Mouse (Mus musculus): ENCODE measurements around the gene Stt3b.
A peak's percentile ranks its signal among the peaks of the same experiment; 100 is the strongest.

Stt3b gene

DNA sequence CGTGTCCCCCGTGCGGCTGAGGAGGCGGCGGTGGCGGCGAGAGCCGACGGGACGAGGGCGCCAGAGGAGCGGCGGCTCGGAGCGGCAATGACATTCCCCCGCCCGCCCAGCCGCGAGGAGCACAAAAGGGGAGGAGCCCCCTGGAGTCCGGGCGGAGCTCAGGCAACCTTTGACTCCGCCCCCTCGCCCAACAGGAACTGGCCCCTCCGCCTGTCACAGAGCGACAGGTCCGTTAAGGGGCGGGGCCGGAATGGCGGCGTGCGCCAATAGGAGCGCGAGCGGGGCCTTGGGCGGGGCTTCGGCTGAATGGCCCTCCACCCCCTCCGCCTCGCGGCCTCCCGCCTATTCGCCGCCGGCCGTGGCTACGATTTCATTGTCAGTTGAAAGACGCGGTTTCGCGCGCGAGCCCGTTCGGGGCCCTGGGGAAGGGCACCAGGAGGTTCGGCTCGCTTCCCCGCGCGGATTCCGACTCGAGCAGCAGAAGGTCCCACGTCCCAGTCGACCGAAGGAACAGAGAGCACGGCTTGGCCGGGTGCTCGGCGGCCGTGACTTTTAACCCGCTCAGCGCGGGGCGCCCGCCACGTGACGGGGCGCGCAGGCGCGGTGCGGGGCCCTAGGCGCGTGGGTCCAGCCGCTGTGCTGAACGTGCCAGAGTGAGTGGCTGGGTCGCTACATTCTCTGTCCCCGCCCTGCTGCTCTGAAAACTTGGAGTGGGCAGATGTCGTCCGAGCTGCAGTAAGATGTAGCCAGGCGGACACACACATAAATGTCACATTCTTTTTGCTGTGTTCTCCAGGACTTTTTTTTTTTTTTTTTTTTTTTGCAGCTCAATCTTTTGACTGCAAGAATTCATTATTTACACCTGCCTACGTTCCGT is at the start of gene Stt3b:
Gene Stt3b, minus strand, starts transcription at position 76 of the 877 bp plus-strand sequence.
- DNase-seq = peak; percentile 100

DNA sequence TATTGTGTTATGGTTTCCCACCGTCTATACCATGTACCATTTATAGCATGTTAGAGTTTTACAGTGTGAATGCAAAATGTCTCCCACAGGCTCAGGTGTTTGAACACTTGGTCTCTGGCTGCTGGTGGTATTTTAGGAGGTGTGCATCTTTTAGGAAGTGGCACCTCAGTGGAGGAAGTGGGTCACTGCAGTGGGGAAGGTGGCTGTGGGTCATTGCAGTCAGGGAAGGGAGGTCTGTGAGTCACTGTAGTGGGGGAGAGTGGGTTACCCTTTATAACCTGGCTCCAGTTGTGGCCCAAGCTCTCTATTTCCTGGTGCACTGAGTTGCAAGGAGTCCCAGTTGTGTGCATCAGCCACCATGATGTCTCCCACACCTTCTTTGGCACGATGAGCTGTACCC is 48.2 kb upstream of the Stt3b start:
- no peak for DNase-seq

DNA sequence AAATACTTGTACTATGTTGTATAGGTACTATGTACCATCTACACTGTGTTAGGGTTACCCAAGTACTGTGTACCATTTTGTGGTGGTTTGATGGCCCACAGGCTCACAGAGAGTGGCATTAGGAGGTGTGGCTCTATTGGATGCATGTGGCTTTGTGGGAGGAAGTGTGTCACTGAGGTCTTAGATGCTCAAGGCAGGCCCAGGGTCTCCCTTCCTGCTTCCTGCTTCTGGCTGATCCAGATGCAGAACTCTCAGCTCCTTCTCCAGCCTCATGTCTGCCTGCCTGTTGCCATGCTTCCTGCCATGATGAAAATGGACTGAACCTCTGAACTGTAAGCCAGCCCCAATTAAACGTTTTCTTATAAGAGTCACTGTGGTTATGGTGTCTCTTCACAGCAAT is 47.8 kb upstream of the Stt3b start:
- no peak for DNase-seq

DNA sequence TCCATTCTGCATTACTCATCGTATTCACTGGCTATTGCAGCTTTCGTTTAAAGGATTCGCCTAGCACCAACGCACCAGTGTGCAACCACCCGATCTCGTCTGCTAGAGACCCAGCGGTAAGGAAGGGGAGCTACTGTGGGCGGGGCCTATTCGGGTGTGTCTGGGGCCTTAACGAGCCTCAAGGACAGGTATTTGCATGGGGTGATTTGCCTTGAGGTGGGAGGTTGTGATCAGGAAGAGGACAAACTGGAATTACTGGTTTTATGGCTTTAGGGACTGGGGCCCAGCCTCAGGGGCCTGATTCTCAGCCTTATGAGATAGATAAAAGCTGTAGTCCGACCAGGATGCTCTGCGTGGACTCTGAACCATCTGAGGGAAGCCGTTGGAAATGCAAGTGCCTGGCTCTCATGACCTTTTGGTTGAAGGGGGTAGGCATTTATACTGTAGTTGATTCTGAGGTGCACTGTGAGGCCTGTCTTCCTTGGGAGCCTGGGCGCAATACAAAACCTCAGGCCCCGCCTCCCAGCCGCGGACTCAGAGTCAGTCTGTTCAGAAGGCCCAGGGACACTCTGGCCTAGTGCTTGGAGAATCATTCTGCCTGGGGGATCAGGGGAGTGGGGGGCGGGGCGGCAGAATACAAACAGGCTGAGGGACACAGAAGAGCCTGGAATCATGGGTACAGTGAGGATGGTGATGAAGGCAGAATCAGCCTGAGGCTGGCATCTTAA is 46.7 kb upstream of the Stt3b start:
- DNase-seq = peak; percentile 66

DNA sequence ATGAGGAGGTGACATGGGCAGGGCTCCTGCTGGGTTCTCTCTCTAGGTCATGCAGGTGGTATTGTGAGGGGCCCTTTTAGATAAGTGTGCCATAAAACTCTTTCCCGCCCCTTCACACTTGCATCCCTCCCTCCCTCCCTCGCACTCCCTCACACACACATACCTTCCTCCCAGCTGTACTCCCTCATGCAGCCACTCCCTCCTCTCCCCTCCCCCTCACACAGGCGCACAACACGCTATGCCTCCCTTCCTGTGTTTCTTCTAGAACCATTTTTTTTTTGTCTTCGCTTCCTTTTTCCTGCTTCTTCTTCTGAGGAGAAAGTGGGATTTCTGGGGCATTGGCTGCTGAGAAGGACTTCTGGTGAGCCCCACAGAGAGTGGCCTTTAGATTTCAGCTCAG is 45.8 kb upstream of the Stt3b start:
- DNase-seq = no peak

DNA sequence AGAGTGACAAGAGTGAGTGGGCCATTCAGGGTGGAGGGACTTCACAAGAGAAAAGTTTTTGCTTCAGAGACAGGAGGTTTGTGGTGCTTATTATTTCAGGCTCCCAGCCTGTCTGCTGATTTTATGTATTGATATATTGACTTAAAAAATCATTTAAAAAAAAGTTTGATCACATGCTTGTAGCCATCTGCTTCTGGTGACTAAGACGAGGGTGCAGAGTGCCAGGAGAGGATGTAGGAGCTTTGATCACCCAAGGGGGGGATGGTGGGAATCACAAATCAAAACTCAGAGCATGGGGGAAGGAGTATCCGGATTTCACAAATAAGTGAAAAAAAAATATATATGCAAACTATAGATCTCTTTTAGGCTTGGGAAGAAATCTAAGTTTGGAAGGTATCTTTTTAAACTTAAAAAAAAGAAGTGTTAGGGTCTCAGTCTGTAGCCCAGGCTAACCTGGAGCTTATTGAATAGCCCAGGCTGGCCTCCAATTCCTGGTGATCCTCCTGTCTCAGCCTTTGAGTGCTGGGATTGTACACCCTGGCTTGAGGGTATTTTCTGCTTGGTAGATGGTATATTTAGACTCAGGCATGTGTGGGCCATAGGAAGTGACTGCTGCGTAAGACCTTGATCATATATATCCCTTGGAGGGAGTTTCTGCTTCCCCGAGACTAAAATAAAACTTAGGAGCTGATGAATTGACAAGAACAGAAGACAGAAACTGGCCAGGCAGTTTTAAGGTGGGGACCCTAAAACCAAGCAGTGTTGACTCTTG is 39.7 kb upstream of the Stt3b start:
- DNase-seq = no peak

DNA sequence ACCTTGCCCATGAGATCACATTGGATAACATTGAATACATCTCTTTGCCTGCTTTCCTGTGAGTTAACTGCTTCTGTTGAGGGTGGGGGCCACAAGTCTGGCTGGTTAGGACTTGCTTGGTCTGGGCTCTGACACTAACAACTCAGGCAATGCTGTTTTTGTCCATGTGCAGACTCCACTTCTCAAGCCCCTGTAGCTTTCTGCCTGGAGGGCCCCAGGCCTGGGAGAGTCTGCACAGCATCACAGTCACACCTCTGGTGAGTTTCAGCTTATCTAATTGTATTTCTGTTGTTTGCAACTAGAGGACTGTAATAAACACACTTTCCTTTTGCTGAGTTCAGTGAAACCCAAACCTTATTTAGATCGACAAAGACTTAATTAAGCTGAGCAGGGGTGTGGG is 38.9 kb upstream of the Stt3b start:
- DNase-seq = no peak

DNA sequence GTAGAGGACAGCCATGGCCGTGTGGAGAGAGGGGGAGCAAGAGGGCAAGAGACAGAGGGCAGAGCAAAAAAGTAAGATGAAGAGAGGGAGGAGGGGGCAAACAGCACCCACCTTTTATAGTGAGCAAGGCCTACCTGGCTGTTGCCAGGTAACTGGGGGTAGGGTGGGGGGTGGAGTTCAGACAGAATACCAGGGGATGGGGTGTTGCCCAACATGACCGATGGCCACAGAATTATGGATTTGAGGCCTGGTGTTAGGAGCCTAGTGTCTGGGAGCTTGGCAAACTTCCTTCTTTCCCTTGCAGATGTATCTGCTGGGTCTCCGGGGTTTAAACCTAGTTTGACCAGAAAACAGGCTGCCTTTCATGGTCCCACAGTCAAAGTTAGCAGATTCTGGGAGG is 34.7 kb upstream of the Stt3b start:
- DNase-seq = no peak

DNA sequence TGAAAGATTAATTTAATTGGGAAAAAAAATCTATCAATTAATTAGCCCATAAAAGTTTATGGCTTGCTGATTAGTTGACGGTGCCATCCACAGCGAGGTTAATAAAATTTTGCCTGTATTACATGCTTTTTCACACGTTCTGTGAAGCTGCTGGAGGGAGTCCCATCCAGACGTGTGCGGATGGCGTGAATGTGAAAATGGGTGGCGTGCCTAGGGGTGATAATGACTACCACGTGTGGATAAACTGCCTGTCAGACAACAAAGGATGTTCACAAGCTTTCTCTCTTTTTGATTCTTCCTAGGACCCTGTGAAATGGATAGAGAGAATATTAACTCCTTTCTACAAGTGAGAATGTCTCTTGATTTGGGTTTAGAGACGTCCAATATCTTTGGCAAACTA is 31.4 kb upstream of the Stt3b start:
- no peak for DNase-seq

DNA sequence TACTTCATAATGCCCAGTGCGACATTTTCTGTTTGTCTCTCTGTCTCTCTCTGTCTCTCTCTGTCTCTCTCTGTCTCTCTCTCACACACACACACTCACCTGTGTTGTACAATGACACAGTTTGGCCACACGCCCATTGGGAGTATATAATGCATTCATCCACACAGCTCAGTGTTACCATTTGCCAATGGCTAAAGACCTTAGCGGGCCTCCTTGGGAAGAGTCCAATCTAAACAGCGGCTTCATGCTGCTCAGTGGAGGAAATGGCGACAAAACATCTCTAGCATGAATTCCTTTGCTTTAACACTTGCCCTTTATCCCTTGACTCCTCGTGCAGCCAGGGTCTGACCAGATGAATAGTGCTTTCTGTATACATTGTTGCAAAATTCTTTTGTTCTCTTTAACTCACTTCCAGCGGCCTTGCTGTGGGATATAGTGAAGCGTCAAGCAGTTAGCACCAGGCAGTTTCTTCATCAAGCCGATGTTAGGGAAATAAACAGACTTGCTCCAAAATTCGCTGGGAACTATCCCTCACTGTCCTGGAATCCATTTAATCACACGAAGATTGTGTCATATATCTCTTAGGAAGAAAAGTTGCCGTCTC is 30.1 kb upstream of the Stt3b start:
- DNase-seq = no peak

DNA sequence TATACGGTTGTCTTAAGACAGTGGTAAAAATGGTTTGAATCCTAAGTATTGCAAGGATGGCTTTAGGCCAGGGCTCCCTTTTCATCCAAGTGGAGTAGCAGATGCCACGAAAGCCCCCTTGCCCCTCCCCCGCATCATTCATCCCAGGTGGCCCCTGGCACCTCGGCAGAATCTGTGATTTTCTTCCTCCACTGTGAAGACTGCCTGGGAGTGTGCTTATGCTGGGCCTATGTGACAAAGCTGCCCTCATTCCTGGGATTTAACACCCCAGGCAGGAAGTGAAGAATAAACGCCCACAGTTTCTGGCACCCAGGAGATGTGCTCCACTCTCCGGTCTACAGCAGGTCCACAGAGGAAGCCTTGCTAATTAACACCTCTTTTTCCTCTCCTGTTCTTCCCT is 28.6 kb upstream of the Stt3b start:
- no peak for DNase-seq

DNA sequence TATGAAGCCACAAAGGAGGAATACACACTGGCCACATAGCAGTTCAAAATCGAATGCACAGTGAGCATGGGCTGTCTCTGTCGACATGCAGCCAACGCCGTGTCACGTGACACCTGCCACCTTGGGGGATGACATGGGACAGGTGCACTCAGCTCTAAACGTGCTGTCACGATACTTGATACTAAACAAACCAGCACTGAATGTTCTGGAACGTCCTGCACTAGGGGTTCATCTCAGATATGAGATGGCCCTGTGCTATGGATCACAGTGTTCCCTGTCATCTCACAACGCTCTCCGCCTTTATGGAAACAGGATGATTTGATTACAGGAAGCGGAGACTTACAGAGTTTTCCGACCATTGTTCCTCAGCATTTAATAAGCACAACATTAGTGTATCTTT is 22.8 kb upstream of the Stt3b start:
- DNase-seq = peak; percentile 73

DNA sequence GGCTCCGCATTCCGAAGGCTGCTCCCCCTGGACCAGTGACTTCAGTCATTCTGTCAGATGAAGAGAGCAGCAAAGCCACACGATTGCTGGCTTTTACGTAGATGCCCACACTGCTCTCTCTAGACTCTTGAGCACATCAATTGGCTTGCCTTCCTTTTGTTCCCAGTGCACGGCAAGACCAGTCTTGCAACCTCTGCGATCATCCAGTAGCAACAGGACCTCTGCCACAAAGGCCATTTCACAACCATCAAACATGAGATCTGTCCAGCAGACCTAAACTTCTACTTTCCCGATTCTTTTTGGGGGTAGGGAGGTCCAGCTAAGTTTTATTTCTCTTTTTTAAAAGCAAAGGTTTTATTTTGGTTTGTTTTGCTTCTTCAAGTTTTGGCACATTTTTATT is 22.1 kb upstream of the Stt3b start:
- DNase-seq = no peak

DNA sequence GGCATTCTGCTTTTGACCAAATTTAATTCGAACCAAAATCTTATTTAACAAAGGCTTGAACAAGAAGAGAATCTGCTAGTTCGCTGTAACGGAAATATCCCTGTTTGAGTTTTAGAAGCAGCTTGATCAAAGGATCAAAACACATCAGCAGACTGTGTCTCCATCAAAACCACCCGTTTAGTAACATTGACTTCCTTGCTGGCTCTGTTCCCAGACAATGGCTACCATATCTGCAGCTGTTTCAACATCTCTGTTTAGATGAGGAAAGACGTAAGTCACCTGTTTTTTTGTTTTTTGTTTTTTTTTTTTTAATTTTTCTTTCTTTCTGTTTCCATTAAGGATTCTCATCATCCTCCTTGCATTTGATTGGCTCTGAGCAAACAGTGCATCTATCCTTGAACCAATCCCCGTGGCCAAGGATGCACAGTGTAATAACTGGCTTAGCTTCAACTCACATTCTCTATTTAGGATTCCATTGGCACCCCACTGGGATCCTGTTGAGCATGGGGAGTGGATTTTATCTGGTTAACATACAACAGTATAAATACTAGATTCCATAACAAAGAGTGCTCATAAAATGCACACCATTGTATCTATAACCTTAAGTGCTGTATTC is 20.7 kb upstream of the Stt3b start:
- peak; percentile 91 for DNase-seq

DNA sequence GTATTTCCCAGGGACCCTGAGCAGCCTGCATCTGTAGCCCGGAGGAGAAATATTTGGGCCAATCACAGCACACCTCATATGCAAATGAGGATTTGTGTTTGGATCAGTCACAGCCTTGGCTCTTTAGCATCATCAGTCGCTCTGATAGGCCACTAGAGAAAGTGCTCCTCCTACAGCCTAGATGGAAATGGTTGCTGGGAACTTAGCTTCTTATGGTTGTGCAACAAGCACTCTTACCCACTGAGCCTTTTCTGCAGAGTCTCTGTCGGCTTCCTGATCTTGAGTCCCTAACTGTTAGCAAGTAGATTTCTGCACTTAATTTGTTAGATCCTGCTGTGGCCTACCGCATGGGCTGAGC is 16.3 kb upstream of the Stt3b start:
- peak; percentile 15 for DNase-seq

DNA sequence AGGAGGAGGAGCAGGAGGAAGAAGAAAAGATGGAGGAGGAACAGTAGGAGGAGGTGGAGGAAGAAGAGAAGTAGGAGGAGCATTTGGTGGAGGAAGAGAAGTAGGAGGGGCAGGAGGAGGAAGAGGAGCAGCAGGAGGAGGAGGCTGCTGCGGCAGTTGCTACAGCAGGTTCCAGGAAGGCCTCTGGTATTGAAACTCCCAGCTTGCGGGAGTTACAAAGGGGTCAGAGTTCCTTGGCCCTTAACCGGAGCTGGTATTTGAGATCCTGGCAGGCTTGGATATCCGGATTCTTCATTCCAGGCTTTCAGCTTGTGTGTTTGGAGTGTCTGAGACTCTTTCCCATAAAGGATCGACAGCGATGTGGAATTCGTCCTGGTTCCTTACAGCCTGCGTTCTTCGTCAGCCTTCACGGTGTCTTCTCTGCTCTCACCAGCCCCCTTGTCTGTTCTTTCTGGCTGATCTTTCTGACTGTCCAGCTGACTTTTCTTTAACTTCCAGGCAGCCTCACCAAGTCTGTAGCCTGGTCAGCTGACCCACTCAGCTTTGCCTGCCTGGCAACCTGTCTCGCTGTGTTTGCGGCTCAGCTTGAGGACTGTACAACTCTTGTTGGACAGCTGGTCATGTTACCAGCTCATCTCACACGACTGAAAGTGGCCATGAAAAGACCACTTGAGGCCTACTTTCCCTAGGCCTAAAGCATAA is 15.8 kb upstream of the Stt3b start:
- DNase-seq = peak; percentile 64

DNA sequence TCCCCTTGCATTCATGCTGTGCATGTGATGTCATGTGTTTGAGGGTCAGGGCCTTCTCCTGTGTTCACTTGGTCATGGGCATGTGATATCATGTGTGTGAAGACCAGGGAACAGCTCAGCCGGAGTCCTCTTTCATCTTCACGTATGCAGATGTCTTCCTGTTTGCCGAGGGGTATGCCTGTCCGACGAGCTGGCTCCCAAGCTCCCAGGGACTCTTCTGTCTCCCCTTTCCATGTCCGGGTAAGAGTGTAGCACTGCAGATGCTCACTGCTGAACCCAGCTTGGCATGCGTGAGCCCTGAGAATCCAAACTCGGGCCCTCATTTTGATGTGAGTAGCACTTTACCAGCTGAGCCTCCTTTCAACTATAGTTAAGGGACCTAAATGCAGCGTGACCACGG is 13.4 kb upstream of the Stt3b start:
- no peak for DNase-seq

DNA sequence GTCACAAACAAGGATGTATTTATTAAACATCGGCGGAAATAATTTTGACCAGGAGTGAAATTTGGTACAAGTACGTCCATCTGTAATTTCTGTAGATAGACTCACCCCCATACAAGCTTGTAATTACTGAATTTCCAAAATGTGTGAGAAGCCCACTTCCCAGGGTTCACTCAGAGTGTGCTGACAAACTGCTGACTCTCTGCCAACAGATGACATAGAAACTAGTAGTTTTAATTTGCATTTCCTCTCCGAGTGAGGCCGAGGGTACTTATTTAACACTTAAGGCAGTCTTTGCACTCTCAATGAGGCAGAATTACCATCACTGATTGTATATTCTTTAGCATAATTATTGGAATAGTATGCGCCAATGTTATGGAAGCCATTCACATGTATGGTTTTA is 12.2 kb upstream of the Stt3b start:
- no peak for DNase-seq

DNA sequence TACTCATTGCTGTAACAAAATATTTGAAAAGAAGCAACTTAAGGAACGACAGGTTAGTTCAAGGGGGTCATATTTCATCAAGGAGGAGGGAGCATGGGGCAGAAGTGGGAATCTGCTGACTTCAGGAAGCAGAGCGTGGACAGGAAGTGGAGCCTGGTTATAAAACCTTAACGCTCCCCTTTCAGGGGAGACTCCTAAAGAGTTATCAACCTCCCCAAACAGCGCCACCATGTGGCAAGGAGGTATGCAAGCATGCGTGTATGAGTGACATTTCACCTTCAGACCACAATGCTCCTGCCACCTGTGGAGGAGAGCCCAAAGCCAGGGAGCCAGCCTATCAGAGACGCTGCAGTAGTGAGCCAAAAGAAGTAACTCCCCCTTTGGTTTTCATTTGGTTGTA is 10.8 kb upstream of the Stt3b start:
- DNase-seq = no peak

DNA sequence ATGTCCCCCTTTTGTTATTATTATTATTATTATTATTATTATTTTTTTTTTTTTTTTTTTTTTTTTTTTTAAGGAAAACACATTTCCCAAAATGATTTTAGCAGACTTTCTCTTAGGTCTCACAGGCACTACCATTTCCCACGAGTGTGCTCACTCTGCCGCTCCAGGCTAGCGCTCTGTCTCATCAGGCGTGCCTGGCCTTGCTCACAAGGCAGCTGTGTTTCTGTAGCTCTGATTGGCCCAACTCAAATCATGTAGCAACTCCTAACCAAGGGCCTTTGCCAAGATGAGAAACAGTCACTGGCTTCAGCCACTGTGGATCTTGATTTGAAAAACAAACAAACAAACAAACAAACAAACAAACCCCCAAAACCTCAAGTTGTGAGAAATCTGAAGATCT is 9.9 kb upstream of the Stt3b start:
- DNase-seq = no peak

DNA sequence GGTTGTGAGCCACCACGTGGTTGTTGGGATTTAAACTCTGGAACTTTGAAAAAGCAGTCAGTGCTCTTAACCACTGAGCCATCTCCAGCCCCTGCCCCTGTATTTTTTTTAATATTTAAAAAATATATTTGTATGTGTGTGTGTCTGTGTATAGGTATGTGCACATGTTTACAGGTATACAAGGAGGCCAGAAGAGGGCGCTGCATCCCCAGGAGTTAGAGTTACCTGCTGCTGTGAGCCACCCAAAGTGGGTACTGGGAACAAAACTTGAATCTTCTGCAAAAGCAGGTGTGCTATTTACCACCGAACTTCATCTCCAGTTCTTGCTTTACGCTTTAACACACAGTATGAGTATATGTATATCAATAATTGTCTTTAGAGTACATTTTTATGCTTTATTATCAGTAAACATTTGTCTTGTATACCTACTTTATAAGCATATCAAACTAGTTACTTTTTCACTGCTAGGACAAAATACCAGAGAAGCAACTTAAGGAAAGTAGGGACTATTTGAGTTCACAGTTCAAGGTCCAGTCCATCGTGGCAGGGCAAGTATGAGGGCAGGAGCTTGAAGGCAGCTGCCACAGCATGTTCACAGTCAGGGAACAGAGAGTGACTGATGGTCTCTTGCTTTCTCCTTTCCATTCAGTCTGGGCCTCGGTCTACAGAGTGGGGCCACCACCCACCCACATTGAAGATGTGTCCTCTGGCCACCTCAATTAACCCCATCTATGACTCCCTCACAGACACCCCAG is 8.6 kb upstream of the Stt3b start:
- DNase-seq = no peak

Measured in lung, postnatal 36 days (tissue).